Mouse (Mus musculus) spleen, adult 2 months (tissue): ENCODE results near the gene Krt86. TPM values are rescaled to one million over a fixed set of nuclear protein-coding genes. Genes with fewer than 3 reads are reported as not detected.
"Not testable (repeated sequence)": the region's sequence is repeated elsewhere in the genome, so short reads cannot be mapped to it uniquely, and the experiment has no call there.

Source experiments
- DNase-seq, 2 experiments: peaks; one replicate each; pipeline versions ENCODE4 v3.0.0 to v3.0.0-alpha.2; 2012 to 2021; ENCODE audit warnings: low spot score in 2 of 2, low read depth in 1 of 2
- H3K27ac ChIP-seq: fragments of 200-500 bp; 2 replicates; pipeline ENCODE4 v1.5.1; 2012; ENCODE audit warnings: low read length, inconsistent platforms; ENCODE audit not compliant: insufficient read depth
- H3K27me3 ChIP-seq: fragments of 200-500 bp; 2 replicates; pipeline ENCODE4 v1.6.1; 2012; ENCODE audit warnings: mild to moderate bottlenecking, moderate library complexity, low read length, inconsistent platforms; ENCODE audit not compliant: control insufficient read depth, insufficient read depth
- H3K36me3 ChIP-seq: fragments of 200-500 bp; 2 replicates; pipeline ENCODE4 v1.6.1; 2012; ENCODE audit warnings: mild to moderate bottlenecking, low read length, inconsistent platforms; ENCODE audit not compliant: control insufficient read depth, insufficient read depth
- H3K4me1 ChIP-seq: fragments of 200-500 bp; 2 replicates; pipeline ENCODE4 v1.6.1; 2011; ENCODE audit warnings: inconsistent platforms; ENCODE audit not compliant: control insufficient read depth, insufficient read depth, insufficient read length
- H3K4me3 ChIP-seq: fragments of 200-500 bp; 2 replicates; pipeline ENCODE4 v1.5.1; 2011; ENCODE audit warnings: mild to moderate bottlenecking, inconsistent platforms; ENCODE audit not compliant: insufficient read depth, insufficient read length; ENCODE audit errors: extremely low read depth
- CTCF ChIP-seq: fragments of 200-500 bp; IDR thresholded peaks from 2 replicates; pipeline ENCODE4 v1.5.1; 2011; ENCODE audit warnings: mild to moderate bottlenecking, inconsistent platforms; ENCODE audit not compliant: insufficient read depth, insufficient read length, insufficient replicate concordance; ENCODE audit errors: extremely low read depth
- POLR2A ChIP-seq: fragments of 200-500 bp; IDR thresholded peaks from 2 replicates; pipeline ENCODE4 v1.6.1; 2011; ENCODE audit warnings: low read depth, low read length, inconsistent platforms
- WGBS: fragments of 180-500 bp; shearing (Covaris S2); methylation state at CpG from one replicate; pipeline ENCODE4 v1.1.7; 2018; 5-methylcytosine and 5-hydroxymethylcytosine counted together
- polyA plus RNA-seq: library from polyadenylated mRNA; depleted of rRNA; stranded (reverse); fragments of >200 nt; gene quantifications from 2 replicates; pipeline ENCODE4 v1.2.3, GENCODE M21; 2012; rRNA removed

The Krt86 gene
- polyA plus RNA-seq, 1 experiment: 0.14 TPM

DNA sequence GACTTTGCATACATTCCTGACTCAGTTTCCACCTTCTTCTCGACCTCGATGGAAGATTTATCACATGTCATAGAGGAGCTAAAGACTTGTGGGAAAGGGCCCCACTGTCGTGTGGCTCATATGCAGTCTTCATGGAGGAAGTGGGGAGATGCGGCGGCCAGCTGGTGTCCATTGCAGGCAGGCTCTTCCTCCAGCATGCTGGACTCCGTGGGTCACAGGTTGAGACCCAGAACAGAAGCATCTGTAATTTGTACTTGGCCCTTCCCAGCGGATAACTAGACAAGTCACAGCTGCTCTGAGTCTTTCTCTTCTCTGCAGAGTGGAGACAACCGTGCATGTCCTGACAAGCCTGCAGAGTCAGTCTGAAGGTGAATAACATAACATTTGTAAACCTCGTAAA, 35.0 kb downstream of the Krt86 start:
- H3K36me3 ChIP-seq: no peaks in the 10 kb centered on the region
- H3K4me3 ChIP-seq: no peak overlapping the region
- WGBS: 65% methylated on average over 9 of the region's 9 CpGs
- H3K4me1 ChIP-seq: no peaks in the 10 kb centered on the region
- no peak for TF ChIP-seq POLR2A
- TF ChIP-seq CTCF: no peak
- no peak overlapping the region for H3K27ac ChIP-seq
- no peaks in the 10 kb centered on the region for H3K27me3 ChIP-seq
- DNase-seq: no peak

GRCm38 (mm10) chr15:101517161-101517560, 43.9 kb downstream of the Krt86 start, which contains the start of gene Gm49425:
Gm49425 (minus strand) TSS chr15:101517261.
- not testable (repeated sequence) for H3K36me3 ChIP-seq, DNase-seq, H3K27ac ChIP-seq, H3K4me1 ChIP-seq, H3K27me3 ChIP-seq, H3K4me3 ChIP-seq
- 64% methylated on average over 2 of the region's 2 CpGs for WGBS

DNA sequence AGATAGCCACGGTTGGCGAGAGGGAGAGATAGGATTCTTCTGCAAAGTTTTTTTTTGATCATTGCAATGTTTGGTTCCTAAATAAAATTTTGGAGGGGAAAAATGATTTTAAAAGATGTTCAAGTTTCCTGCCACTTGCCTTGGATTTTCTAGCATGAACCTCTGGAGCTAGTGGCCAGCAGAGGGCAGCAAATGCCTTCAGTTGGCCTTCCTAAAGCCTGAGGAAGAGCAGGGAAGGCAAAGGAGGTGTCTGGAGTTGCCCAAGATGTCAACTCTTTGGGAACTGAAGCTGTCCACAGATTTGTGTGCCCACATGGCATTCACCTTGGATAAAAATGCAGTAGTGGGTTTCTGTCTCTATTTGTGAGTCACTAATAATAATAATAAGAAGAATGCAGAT, 46.5 kb downstream of the Krt86 start:
- Histone ChIP-seq H3K4me3 (no peak overlapping the region), H3K27me3 (no peaks in the 10 kb centered on the region), H3K27ac (no peak overlapping the region), H3K4me1 (no peaks in the 10 kb centered on the region), H3K36me3 (no peaks in the 10 kb centered on the region)
- peak in 1 of 2 experiments; percentile 14 for DNase-seq
- WGBS: 12% methylated on average over 2 of the region's 2 CpGs
- TF ChIP-seq POLR2A: no peak
- TF ChIP-seq CTCF: peak; percentile 64; the same call in 1 of the 2 replicates

- no peaks in the 10 kb centered on the region for H3K27me3 ChIP-seq
- no peak overlapping the region for H3K4me3 ChIP-seq
- TF ChIP-seq CTCF: no peak
- TF ChIP-seq POLR2A: no peak
- DNase-seq: no peak
- H3K4me1 ChIP-seq: no peaks in the 10 kb centered on the region
- H3K27ac ChIP-seq: no peak overlapping the region
- 58% methylated on average over 4 of the region's 4 CpGs for WGBS
- H3K36me3 ChIP-seq: no peaks in the 10 kb centered on the region
These were observed 49.4 kb downstream of the Krt86 start for GRCm38 (mm10) chr15:101522556-101523232.

Other genes starting within 250 kb of the Krt86 start
- 5.6 and 6.5 TPM in 2 replicates for gene Grasp, start 249.3 kb upstream of the Krt86 start, polyA plus RNA-seq
- gene Nr4a1, start 219.2 kb upstream of the Krt86 start, polyA plus RNA-seq: 50.3 and 63.8 TPM in 2 replicates
- 24.5 and 29.4 TPM in 2 replicates for gene Atg101, start 189.2 kb upstream of the Krt86 start, polyA plus RNA-seq
- 0.12 and 0.25 TPM in 2 replicates for gene 6030408B16Rik, start 180.3 kb upstream of the Krt86 start, polyA plus RNA-seq
- gene Krt80, start 103.3 kb upstream of the Krt86 start, polyA plus RNA-seq: 9.9 and 13.6 TPM in 2 replicates
- 0.86 and 1.7 TPM in 2 replicates for gene Krt7, start 62.4 kb upstream of the Krt86 start, polyA plus RNA-seq
- gene Krt87, start 34.7 kb upstream of the Krt86 start, polyA plus RNA-seq: not detected in 2 replicates
- gene Krt88, start 25.7 kb upstream of the Krt86 start, polyA plus RNA-seq: not detected in 2 replicates
- gene Krt81, start 9.7 kb upstream of the Krt86 start, polyA plus RNA-seq: not detected in 2 replicates
- gene Krt83, start 18.0 kb downstream of the Krt86 start, polyA plus RNA-seq: 0.18 and 0.42 TPM in 2 replicates
- not detected in 2 replicates for gene Gm49425, start 43.8 kb downstream of the Krt86 start, polyA plus RNA-seq
- gene Krt84, start 59.3 kb downstream of the Krt86 start, polyA plus RNA-seq: not detected in 2 replicates
- gene Krt82, start 77.2 kb downstream of the Krt86 start, polyA plus RNA-seq: not detected in 2 replicates
- gene Krt90, start 89.5 kb downstream of the Krt86 start, polyA plus RNA-seq: not detected in 2 replicates
- gene Krt75, start 100.4 kb downstream of the Krt86 start, polyA plus RNA-seq: not detected in 2 replicates
- not detected in 2 replicates for gene Gm5414, start 154.7 kb downstream of the Krt86 start, polyA plus RNA-seq
- gene Gm5478, start 173.9 kb downstream of the Krt86 start, polyA plus RNA-seq: not detected in 2 replicates
- not detected in 2 replicates for gene Krt6b, start 206.8 kb downstream of the Krt86 start, polyA plus RNA-seq
- gene Krt6a, start 220.8 kb downstream of the Krt86 start, polyA plus RNA-seq: not detected in 2 replicates
- not detected in 2 replicates for gene Krt5, start 239.4 kb downstream of the Krt86 start, polyA plus RNA-seq